Mouse (Mus musculus) cerebellum, adult 8-10 months (tissue): ENCODE results near the gene Pacs1.
"Not testable (repeated sequence)": the region's sequence is repeated elsewhere in the genome, so short reads cannot be mapped to it uniquely, and the experiment has no call there.

ENCODE experiments used
- DNase-seq: peaks from one replicate; pipeline ENCODE4 v3.0.0; 2022

The Pacs1 gene

GRCm38 (mm10) chr19:5094243-5094632 lies 178.7 kb downstream of the Pacs1 start:
- DNase-seq, result peak; percentile 95

- peak; percentile 55 for DNase-seq
Observed at GRCm38 (mm10) chr19:5093481-5094242, 179.3 kb downstream of the Pacs1 start.

- no peak for DNase-seq
Observed at GRCm38 (mm10) chr19:5092083-5092482, 180.8 kb downstream of the Pacs1 start.

- DNase-seq, result peak; percentile 35
Observed at GRCm38 (mm10) chr19:5089324-5089723, 183.6 kb downstream of the Pacs1 start.

GRCm38 (mm10) chr19:5087884-5088728 lies 184.8 kb downstream of the Pacs1 start, which contains the start of gene Yif1a:
Yif1a (plus strand) TSS chr19:5088538.
- peak; percentile 92 for DNase-seq

GRCm38 (mm10) chr19:5086533-5086932 lies 186.4 kb downstream of the Pacs1 start:
- DNase-seq, result not testable (repeated sequence)

GRCm38 (mm10) chr19:5085145-5085863 lies 187.6 kb downstream of the Pacs1 start, which contains the start of gene Tmem151a:
Tmem151a (minus strand) TSS chr19:5085531.
- DNase-seq, result peak; percentile 71

GRCm38 (mm10) chr19:5084834-5085144 lies 188.1 kb downstream of the Pacs1 start:
- no peak for DNase-seq

- no peak for DNase-seq
Observed at GRCm38 (mm10) chr19:5083961-5084833, 188.7 kb downstream of the Pacs1 start.
